Mouse (Mus musculus) bone marrow macrophage, adult 2 months (primary cell): ENCODE measurements around the gene Tmprss3.

Experiments used
- CTCF ChIP-seq: IDR thresholded peaks from 2 replicates; pipeline ENCODE4 v1.5.1; 2012; ENCODE audit warnings: low read depth, mild to moderate bottlenecking, low read length, moderate library complexity
- POLR2A ChIP-seq: IDR thresholded peaks from 2 replicates; pipeline ENCODE4 v1.6.1; 2012; ENCODE audit warnings: mild to moderate bottlenecking, low read depth, low read length, borderline replicate concordance

GRCm38 (mm10) chr17:31238234-31239020 is 39.6 kb upstream of the Tmprss3 start:
- TF ChIP-seq CTCF (no peak), POLR2A (no peak)
